Mouse (Mus musculus): Measurements from ENCODE around the gene Olfr46. TPM values are rescaled to one million over a fixed set of nuclear protein-coding genes. Genes with fewer than 3 reads are reported as not detected.

Gene Olfr46
- under 1 TPM in 1 of 2 experiments, not detected in 1; 0.02 TPM for polyA plus RNA-seq (2017; shearing (Covaris generic))

GRCm38 (mm10) chr7:140600969-140601368 lies at the start of gene Olfr46:
Olfr46 (plus strand) TSS chr7:140601269.

GRCm38 (mm10) chr7:140567586-140567985 lies 33.5 kb upstream of the Olfr46 start, which contains the start of gene Olfr538:
Olfr538 (plus strand) TSS chr7:140567886.

GRCm38 (mm10) chr7:140628670-140629069 lies 27.6 kb downstream of the Olfr46 start, which contains the start of gene Olfr61:
Olfr61 (plus strand) TSS chr7:140628970.

GRCm38 (mm10) chr7:140646152-140646551 lies 45.1 kb downstream of the Olfr46 start, which contains the start of gene Olfr53:
Olfr53 (plus strand) TSS chr7:140646452.

GRCm38 (mm10) chr7:140659630-140660029 lies 58.6 kb downstream of the Olfr46 start, which contains the start of gene Olfr539:
Olfr539 (plus strand) TSS chr7:140659930.

Other genes starting within 250 kb of the Olfr46 start
- under 1 TPM in 1 of 2 experiments, not detected in 1; 0.21 TPM for gene Olfr60, start 239.6 kb upstream of the Olfr46 start, polyA plus RNA-seq (2017; shearing (Covaris generic))
- under 1 TPM in 1 of 2 experiments, not detected in 1; 0.54 TPM for gene Olfr530, start 224.9 kb upstream of the Olfr46 start, polyA plus RNA-seq (2017; shearing (Covaris generic))
- under 1 TPM in 1 of 2 experiments, not detected in 1; 0.14 TPM for gene Olfr531, start 198.4 kb upstream of the Olfr46 start, polyA plus RNA-seq (2017; shearing (Covaris generic))
- not detected for gene Olfr532, start 179.6 kb upstream of the Olfr46 start, polyA plus RNA-seq (2017; shearing (Covaris generic))
- gene Olfr533, start 137.9 kb upstream of the Olfr46 start, polyA plus RNA-seq (2017; shearing (Covaris generic)): under 1 TPM in 1 of 2 experiments, not detected in 1; 0.23 TPM
- not detected for gene Olfr535, start 117.1 kb upstream of the Olfr46 start, polyA plus RNA-seq (2017; shearing (Covaris generic))
- not detected for gene Olfr536, start 93.9 kb upstream of the Olfr46 start, polyA plus RNA-seq (2017; shearing (Covaris generic))
- gene Olfr538, start 33.4 kb upstream of the Olfr46 start, polyA plus RNA-seq (2017; shearing (Covaris generic)): not detected
- not detected for gene Olfr61, start 27.7 kb downstream of the Olfr46 start, polyA plus RNA-seq (2017; shearing (Covaris generic))
- gene Olfr53, start 45.2 kb downstream of the Olfr46 start, polyA plus RNA-seq (2017; shearing (Covaris generic)): not detected
- under 1 TPM; 0.10 to 0.14 TPM for gene Olfr539, start 58.7 kb downstream of the Olfr46 start, polyA plus RNA-seq (2017; shearing (Covaris generic))
- under 1 TPM; 0.04 to 0.07 TPM for gene Olfr45, start 80.7 kb downstream of the Olfr46 start, polyA plus RNA-seq (2017; shearing (Covaris generic))
- gene Olfr541, start 96.0 kb downstream of the Olfr46 start, polyA plus RNA-seq (2017; shearing (Covaris generic)): under 1 TPM in 1 of 2 experiments, not detected in 1; 0.34 TPM
- under 1 TPM in 1 of 2 experiments, not detected in 1; 0.26 TPM for gene Cyp2e1, start 162.5 kb downstream of the Olfr46 start, polyA plus RNA-seq (2017; shearing (Covaris generic))
- 1 to 10 TPM in 1 of 2 experiments, under 1 TPM in 1; 0.32 to 1.6 TPM for gene Syce1, start 186.6 kb downstream of the Olfr46 start, polyA plus RNA-seq (2017; shearing (Covaris generic))
- under 1 TPM; 0.11 to 0.17 TPM for gene Zfp941, start 220.9 kb downstream of the Olfr46 start, polyA plus RNA-seq (2017; shearing (Covaris generic))
- gene Urah, start 233.7 kb downstream of the Olfr46 start, polyA plus RNA-seq (2017; shearing (Covaris generic)): not detected
- gene Scgb1c1, start 244.3 kb downstream of the Olfr46 start, polyA plus RNA-seq (2017; shearing (Covaris generic)): not detected
- gene Odf3, start 246.5 kb downstream of the Olfr46 start, polyA plus RNA-seq (2017; shearing (Covaris generic)): not detected

Data from activated CD4-positive, CD25-positive, alpha-beta regulatory T cell (primary cell).